Mouse (Mus musculus) leukemia stem cell, adult 10-12 weeks (primary cell): ENCODE results near the gene Vmn1r196. TPM values are rescaled to one million over a fixed set of nuclear protein-coding genes. Genes with fewer than 3 reads are reported as not detected.

ENCODE experiments used
- polyA plus RNA-seq: library from polyadenylated mRNA; stranded (reverse); fragments of >175 nt; gene quantifications from 2 replicates; pipeline ENCODE4 v1.2.3, GENCODE M21; 2012; ENCODE audit warnings: low replicate concordance

Gene Vmn1r196
- polyA plus RNA-seq: not detected in 2 replicates

GRCm38 (mm10) chr13:22289620-22290019 lies at the start of gene Vmn1r196:
Gene Vmn1r196 (plus strand): TSS chr13:22289920.

GRCm38 (mm10) chr13:22243915-22244314 lies 45.8 kb upstream of the Vmn1r196 start, which contains the start of gene Vmn1r194:
Gene Vmn1r194 (plus strand): TSS chr13:22244215.

GRCm38 (mm10) chr13:22270222-22270621 lies 19.5 kb upstream of the Vmn1r196 start, which contains the start of gene Vmn1r195:
Gene Vmn1r195 (plus strand): TSS chr13:22270522.

GRCm38 (mm10) chr13:22324289-22324688 lies 34.6 kb downstream of the Vmn1r196 start, which contains the start of gene Vmn1r197:
Gene Vmn1r197 (plus strand): TSS chr13:22324589.

Other genes starting within 250 kb of the Vmn1r196 start
- 26.0 and 32.7 TPM in 2 replicates for gene Hist1h4i, start 248.6 kb upstream of the Vmn1r196 start, polyA plus RNA-seq
- gene Hist1h2ag, start 247.0 kb upstream of the Vmn1r196 start, polyA plus RNA-seq: 21.1 and 21.8 TPM in 2 replicates
- gene Hist1h2bj, start 246.7 kb upstream of the Vmn1r196 start, polyA plus RNA-seq: 10.3 and 18.2 TPM in 2 replicates
- gene Vmn1r188, start 205.5 kb upstream of the Vmn1r196 start, polyA plus RNA-seq: not detected in 2 replicates
- not detected in 2 replicates for gene Vmn1r189, start 184.1 kb upstream of the Vmn1r196 start, polyA plus RNA-seq
- not detected in 2 replicates for gene Vmn1r191, start 106.0 kb upstream of the Vmn1r196 start, polyA plus RNA-seq
- gene Vmn1r192, start 98.8 kb upstream of the Vmn1r196 start, polyA plus RNA-seq: not detected in 2 replicates
- not detected in 2 replicates for gene Vmn1r193, start 66.8 kb upstream of the Vmn1r196 start, polyA plus RNA-seq
- gene Vmn1r194, start 45.7 kb upstream of the Vmn1r196 start, polyA plus RNA-seq: not detected in 2 replicates
- gene Vmn1r195, start 19.4 kb upstream of the Vmn1r196 start, polyA plus RNA-seq: not detected in 2 replicates
- not detected in 2 replicates for gene Vmn1r197, start 34.7 kb downstream of the Vmn1r196 start, polyA plus RNA-seq
- not detected in 2 replicates for gene Vmn1r198, start 60.4 kb downstream of the Vmn1r196 start, polyA plus RNA-seq
- gene Vmn1r199, start 89.9 kb downstream of the Vmn1r196 start, polyA plus RNA-seq: not detected in 2 replicates
- not detected in 2 replicates for gene Vmn1r200, start 100.5 kb downstream of the Vmn1r196 start, polyA plus RNA-seq
- gene Vmn1r201, start 182.0 kb downstream of the Vmn1r196 start, polyA plus RNA-seq: not detected in 2 replicates
- not detected in 2 replicates for gene Vmn1r202, start 215.5 kb downstream of the Vmn1r196 start, polyA plus RNA-seq
- not detected in 2 replicates for gene Vmn1r203, start 228.2 kb downstream of the Vmn1r196 start, polyA plus RNA-seq